Mouse (Mus musculus) heart, postnatal 0 days (tissue): ENCODE data around the gene Arl14ep.

Experiments
- CTCF ChIP-seq: IDR thresholded peaks from 2 replicates; pipeline ENCODE4 v1.5.1; 2016; ENCODE audit warnings: antibody characterized with exemption, control low read depth, low read depth
- EP300 ChIP-seq: IDR thresholded peaks from 2 replicates; pipeline ENCODE4 v1.6.1; 2016; ENCODE audit warnings: antibody characterized with exemption, low read depth

DNA sequence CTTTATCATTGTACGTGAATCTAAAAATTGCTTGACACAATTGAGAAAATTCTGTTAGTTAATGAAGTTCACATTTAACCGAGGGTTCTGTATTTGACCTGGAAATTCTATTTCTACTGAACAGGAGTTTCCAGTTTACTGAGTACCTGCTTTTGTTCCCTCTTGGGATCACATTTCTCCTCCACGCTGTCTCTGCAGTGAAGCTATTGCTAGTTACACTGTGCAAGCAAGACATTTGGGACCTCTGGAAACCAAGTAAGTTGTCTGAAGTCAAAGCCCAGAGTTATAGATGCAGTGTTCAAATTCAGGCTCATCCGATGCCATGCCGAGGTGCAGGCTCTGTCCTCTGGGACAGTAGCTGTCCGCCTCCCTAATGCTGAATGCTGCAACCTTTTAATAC lies 19.2 kb downstream of the Arl14ep start:
- TF ChIP-seq CTCF (no peak), EP300 (no peak)
